Mouse (Mus musculus) stomach, embryonic 14.5 days (tissue): ENCODE measurements at regions not wholly inside any gene's neighbourhood (a gene's known extent, or its start where the extent isn't known, plus 50 kb on each side); places are given as distances from the start of the nearest gene placed in this dataset.

Experiments used
- ATAC-seq: fragments of 200-750 bp; cut with Nextera tagmentation; 2 replicates; pipeline ENCODE4 v1.8.0; 2017; ENCODE audit warnings: low read depth, moderate TSS enrichment; ENCODE audit not compliant: insufficient number of reproducible peaks, insufficient read depth, low FRiP score
- H3K27ac ChIP-seq: fragments of 300-500 bp; sonication (generic); 2 replicates; pipeline ENCODE4 v1.5.1; 2014; ENCODE audit warnings: mild to moderate bottlenecking, low read length, moderate library complexity, mixed read lengths
- H3K27me3 ChIP-seq: fragments of 300-500 bp; sonication (generic); 2 replicates; pipeline ENCODE4 v1.6.1; 2014; ENCODE audit warnings: low read length, control low read depth, mixed read lengths; ENCODE audit not compliant: control insufficient read depth, insufficient read depth
- H3K36me3 ChIP-seq: fragments of 300-500 bp; sonication (generic); 2 replicates; pipeline ENCODE4 v1.6.1; 2014; ENCODE audit warnings: mild to moderate bottlenecking, control low read depth, low read length, moderate library complexity, mixed read lengths; ENCODE audit not compliant: control insufficient read depth, insufficient read depth
- H3K4me1 ChIP-seq: fragments of 300-500 bp; sonication (generic); 2 replicates; pipeline ENCODE4 v1.6.1; 2014; ENCODE audit warnings: low read length, control low read depth, mixed read lengths; ENCODE audit not compliant: control insufficient read depth, insufficient read depth
- H3K4me2 ChIP-seq: fragments of 300-500 bp; sonication (generic); replicated peaks from 2 replicates; pipeline ENCODE4 v1.6.1; 2014; ENCODE audit warnings: low read depth, low read length, control low read depth
- H3K4me3 ChIP-seq: fragments of 300-500 bp; sonication (generic); 2 replicates; pipeline ENCODE4 v1.5.1; 2014; ENCODE audit warnings: low read depth, low read length, control low read depth
- H3K9ac ChIP-seq: fragments of 300-500 bp; sonication (generic); replicated peaks from 2 replicates; pipeline ENCODE4 v1.6.1; 2014; ENCODE audit warnings: low read depth, mild to moderate bottlenecking, control low read depth, low read length, moderate library complexity, mixed read lengths
- H3K9me3 ChIP-seq: fragments of 300-500 bp; sonication (generic); 2 replicates; pipeline ENCODE4 v1.6.1; 2016; ENCODE audit warnings: low read depth, low read length, control low read depth; ENCODE audit not compliant: control insufficient read depth
- WGBS: fragments of 180-500 bp; shearing (Covaris S2); extraction: QIAGEN DNeasy Blood & Tissue Kit; methylation state at CpG from one replicate; pipeline ENCODE4 v1.1.7; 2014; 5-methylcytosine and 5-hydroxymethylcytosine counted together

- Histone ChIP-seq H3K36me3 (no peaks in the 10 kb centered on the region), H3K27ac (no peak overlapping the region), H3K4me3 (no peak overlapping the region), H3K9me3 (no peaks in the 10 kb centered on the region), H3K4me1 (no peaks in the 10 kb centered on the region), H3K27me3 (no peaks in the 10 kb centered on the region), H3K4me2 (no peak overlapping the region), H3K9ac (no peak overlapping the region)
- no peak for ATAC-seq
- 74% methylated on average over 5 of the region's 5 CpGs for WGBS
Measured at GRCm38 (mm10) chr9:82759979-82760378, 69.4 kb upstream of the Irak1bp1 start.

GRCm38 (mm10) chr9:82760682-82761468, 68.5 kb upstream of the Irak1bp1 start:
- Histone ChIP-seq H3K4me3 (no peak overlapping the region), H3K27me3 (no peaks in the 10 kb centered on the region), H3K36me3 (no peaks in the 10 kb centered on the region), H3K4me2 (no peak overlapping the region), H3K9ac (no peak overlapping the region), H3K4me1 (no peaks in the 10 kb centered on the region), H3K27ac (no peak overlapping the region), H3K9me3 (no peaks in the 10 kb centered on the region)
- no peak for ATAC-seq
- WGBS = 83% methylated on average over 9 of the region's 9 CpGs

GRCm38 (mm10) chr9:82763651-82764050, 65.7 kb upstream of the Irak1bp1 start:
- WGBS = 78% methylated on average over 1 of the region's 1 CpGs
- Histone ChIP-seq H3K9me3 (no peaks in the 10 kb centered on the region), H3K27me3 (no peaks in the 10 kb centered on the region), H3K36me3 (no peaks in the 10 kb centered on the region), H3K4me3 (no peak overlapping the region), H3K4me2 (no peak overlapping the region), H3K4me1 (no peaks in the 10 kb centered on the region), H3K9ac (no peak overlapping the region), H3K27ac (no peak overlapping the region)
- ATAC-seq = no peak
